In genomic region chr7:68102456-68103177, GRCm38 (mm10) we compare ENCODE assay signal across 10 mouse cellular contexts.
DNase-seq lines count a peak whose midpoint lies in the region; ATAC-seq lines count a peak whose summit lies in the region.
"Had no signal": no experiment of that assay in that cellular context is flagged by ENCODE, and none has a peak within 500 bp of the region (broad histone marks: within the 10 kb centered on the region; RNA-seq: fewer than 3 reads in every experiment).

No protein-coding gene starts in this region.

- H3K36me3 ChIP-seq in embryonic facial prominence, embryonic 12.5 days, result no peaks in the 10 kb centered on the region
- H3K36me3 ChIP-seq in embryonic facial prominence, embryonic 10.5 days (replicated peaks), result no peaks in the 10 kb centered on the region
- no peaks in the 10 kb centered on the region for H3K36me3 ChIP-seq in forebrain, embryonic 16.5 days (ENCODE audit: control insufficient read depth, insufficient read depth)
- H3K36me3 ChIP-seq in midbrain, embryonic 16.5 days (ENCODE audit: control insufficient read depth, insufficient read depth, low read length), result no peaks in the 10 kb centered on the region
- H3K36me3 ChIP-seq: liver, embryonic 15.5 days; stomach, embryonic 15.5 days had no signal

- no peak for DNase-seq in embryonic facial prominence, embryonic 10.5 days (ENCODE audit: low spot score)
- DNase-seq in ovary, postnatal 36 days (ENCODE audit: low spot score), result peak; percentile 37
- DNase-seq in ovary, postnatal 10 days (ENCODE audit: low spot score), result no peak
- DNase-seq in kidney, postnatal 4 days, result peak; percentile 54 to 70
- no peak for DNase-seq in c-Kit-positive CD71-positive TER-119-positive erythroid progenitor cells, embryonic 14.5 days (ENCODE audit: low spot score)

- 55% methylated on average over 15 of the region's 15 CpGs for WGBS in embryonic facial prominence, embryonic 12.5 days
- WGBS in embryonic facial prominence, embryonic 10.5 days, result 79% methylated on average over 15 of the region's 15 CpGs
- 27% methylated on average over 15 of the region's 15 CpGs for WGBS in forebrain, embryonic 16.5 days
- 59% methylated on average over 15 of the region's 15 CpGs for WGBS in midbrain, embryonic 16.5 days

- ATAC-seq in embryonic facial prominence, embryonic 12.5 days (ENCODE audit: insufficient number of reproducible peaks, insufficient read depth, low FRiP score, low TSS enrichment), result no peak
- peak; percentile 82 for ATAC-seq in forebrain, embryonic 16.5 days
- ATAC-seq in midbrain, embryonic 16.5 days, result peak; percentile 84

- H3K4me2 ChIP-seq in embryonic facial prominence, embryonic 12.5 days (replicated peaks), result no peak overlapping the region
- H3K4me2 ChIP-seq in forebrain, embryonic 16.5 days (ENCODE audit: low read length), result 0 out of 2 replicates have a peak overlapping the region, but pooled peaks have one; percentile 21
- H3K4me2 ChIP-seq in midbrain, embryonic 16.5 days (ENCODE audit: low read length), result no peak overlapping the region
- H3K4me2 ChIP-seq: liver, embryonic 15.5 days; stomach, embryonic 15.5 days had no signal

- H3K27ac ChIP-seq in embryonic facial prominence, embryonic 12.5 days, result peak overlapping the region; percentile 38; the same call in 1 of the 2 replicates
- no peak overlapping the region for H3K27ac ChIP-seq in embryonic facial prominence, embryonic 10.5 days (replicated peaks)
- H3K27ac ChIP-seq in forebrain, embryonic 16.5 days (ENCODE audit: low read length), result no peak overlapping the region
- no peak overlapping the region for H3K27ac ChIP-seq in midbrain, embryonic 16.5 days (ENCODE audit: low read length)
- H3K27ac ChIP-seq: liver, embryonic 15.5 days; stomach, embryonic 15.5 days had no signal

- H3K4me1 ChIP-seq in embryonic facial prominence, embryonic 12.5 days, result peaks cover 16% of the 10 kb centered on the region; the same call in 1 of the 2 replicates
- peaks cover 25% of the 10 kb centered on the region for H3K4me1 ChIP-seq in embryonic facial prominence, embryonic 10.5 days
- peaks cover 13% of the 10 kb centered on the region for H3K4me1 ChIP-seq in forebrain, embryonic 16.5 days (replicated peaks; ENCODE audit: control insufficient read depth, insufficient read depth, low read length)
- H3K4me1 ChIP-seq in midbrain, embryonic 16.5 days (ENCODE audit: control insufficient read depth, insufficient read depth, low read length), result peaks cover 13% of the 10 kb centered on the region; the same call in 1 of the 2 replicates

- H3K9ac ChIP-seq in embryonic facial prominence, embryonic 12.5 days, result no peak overlapping the region
- H3K9ac ChIP-seq in forebrain, embryonic 16.5 days (replicated peaks; ENCODE audit: low read depth, low read length), result no peak overlapping the region
- H3K9ac ChIP-seq in midbrain, embryonic 16.5 days (ENCODE audit: low read depth, low read length), result no peak overlapping the region
- H3K9ac ChIP-seq: liver, embryonic 15.5 days; stomach, embryonic 15.5 days had no signal

- no peaks in the 10 kb centered on the region for H3K27me3 ChIP-seq in embryonic facial prominence, embryonic 12.5 days
- no peaks in the 10 kb centered on the region for H3K27me3 ChIP-seq in embryonic facial prominence, embryonic 10.5 days (replicated peaks; ENCODE audit: low read depth, poor library complexity, severe bottlenecking)
- H3K27me3 ChIP-seq in forebrain, embryonic 16.5 days (replicated peaks; ENCODE audit: control insufficient read depth, insufficient read depth, low read length), result no peaks in the 10 kb centered on the region
- H3K27me3 ChIP-seq in midbrain, embryonic 16.5 days (ENCODE audit: control insufficient read depth, insufficient read depth, low read depth, low read length), result no peaks in the 10 kb centered on the region
- H3K27me3 ChIP-seq: stomach, embryonic 15.5 days had no signal

- no peak overlapping the region for H3K4me3 ChIP-seq in embryonic facial prominence, embryonic 12.5 days
- no peak overlapping the region for H3K4me3 ChIP-seq in embryonic facial prominence, embryonic 10.5 days
- H3K4me3 ChIP-seq in forebrain, embryonic 16.5 days (replicated peaks; ENCODE audit: low read length), result no peak overlapping the region
- H3K4me3 ChIP-seq in midbrain, embryonic 16.5 days (ENCODE audit: low read depth, low read length), result no peak overlapping the region
- H3K4me3 ChIP-seq: liver, embryonic 15.5 days; stomach, embryonic 15.5 days had no signal

- H3K9me3 ChIP-seq in embryonic facial prominence, embryonic 12.5 days, result no peaks in the 10 kb centered on the region
- no peaks in the 10 kb centered on the region for H3K9me3 ChIP-seq in embryonic facial prominence, embryonic 10.5 days
- H3K9me3 ChIP-seq in forebrain, embryonic 16.5 days (ENCODE audit: control insufficient read depth, low read length), result no peaks in the 10 kb centered on the region
- H3K9me3 ChIP-seq in midbrain, embryonic 16.5 days (replicated peaks; ENCODE audit: control insufficient read depth, low read length, poor library complexity, severe bottlenecking), result no peaks in the 10 kb centered on the region
- H3K9me3 ChIP-seq: liver, embryonic 15.5 days; stomach, embryonic 15.5 days had no signal

Comparison
In these comparisons a context has a peak if more than half of its experiments do, and no peak if none do; other contexts are left out.
1. DNase-seq: peak in ovary, postnatal 36 days (single experiment) and kidney, postnatal 4 days (2 of 2); none in embryonic facial prominence, embryonic 10.5 days (single experiment), ovary, postnatal 10 days (single experiment) and c-Kit-positive CD71-positive TER-119-positive erythroid progenitor cells, embryonic 14.5 days (single experiment).